Mouse (Mus musculus) skeletal muscle tissue, adult 2 months (tissue): ENCODE data around the gene Foxq1.
A peak's percentile ranks its signal among the peaks of the same experiment; 100 is the strongest.

Experiments used
- DNase-seq: peaks from one replicate; pipeline ENCODE4 v3.0.0-alpha.2; 2012; ENCODE audit warnings: low read depth, low spot score

Gene Foxq1

GRCm38 (mm10) chr13:31555834-31556233 is at the start of gene Foxq1:
Gene Foxq1 (plus strand): TSS chr13:31556134.
- DNase-seq: no peak

GRCm38 (mm10) chr13:31506494-31507167 is 49.3 kb upstream of the Foxq1 start:
- no peak for DNase-seq

- no peak for DNase-seq
These were observed 40.7 kb upstream of the Foxq1 start for GRCm38 (mm10) chr13:31515261-31515660.

- peak; percentile 4 for DNase-seq
These were observed 37.5 kb upstream of the Foxq1 start for GRCm38 (mm10) chr13:31518411-31518886.

GRCm38 (mm10) chr13:31518971-31519370 is 37.0 kb upstream of the Foxq1 start:
- no peak for DNase-seq

GRCm38 (mm10) chr13:31524976-31525375 is 31.0 kb upstream of the Foxq1 start:
- DNase-seq: no peak

GRCm38 (mm10) chr13:31531186-31531585 is 24.7 kb upstream of the Foxq1 start:
- no peak for DNase-seq

GRCm38 (mm10) chr13:31531651-31532061 is 24.3 kb upstream of the Foxq1 start:
- no peak for DNase-seq

GRCm38 (mm10) chr13:31534726-31535125 is 21.2 kb upstream of the Foxq1 start:
- DNase-seq: no peak

- no peak for DNase-seq
These were observed 12.9 kb upstream of the Foxq1 start for GRCm38 (mm10) chr13:31543021-31543420.

- DNase-seq: no peak
These were observed 9.2 kb upstream of the Foxq1 start for GRCm38 (mm10) chr13:31546784-31547183.

GRCm38 (mm10) chr13:31547204-31547603 is 8.7 kb upstream of the Foxq1 start:
- DNase-seq: no peak

GRCm38 (mm10) chr13:31547610-31548009 is 8.3 kb upstream of the Foxq1 start:
- DNase-seq: no peak

- no peak for DNase-seq
These were observed 1.2 kb downstream of the Foxq1 start for GRCm38 (mm10) chr13:31556964-31557767.

- no peak for DNase-seq
These were observed 2.0 kb downstream of the Foxq1 start for GRCm38 (mm10) chr13:31557768-31558520.

GRCm38 (mm10) chr13:31558521-31559418 is 2.8 kb downstream of the Foxq1 start, which contains the start of gene A530084C06Rik:
Gene A530084C06Rik (minus strand): TSS chr13:31559333.
- no peak for DNase-seq

GRCm38 (mm10) chr13:31559419-31560144 is 3.6 kb downstream of the Foxq1 start:
- no peak for DNase-seq

- no peak for DNase-seq
These were observed 8.5 kb downstream of the Foxq1 start for GRCm38 (mm10) chr13:31564394-31564793.

- DNase-seq: no peak
These were observed 11.2 kb downstream of the Foxq1 start for GRCm38 (mm10) chr13:31567099-31567498.

- no peak for DNase-seq
These were observed 11.8 kb downstream of the Foxq1 start for GRCm38 (mm10) chr13:31567617-31568294.
